Mouse (Mus musculus): ENCODE measurements at regions not wholly inside any gene's neighbourhood (a gene's known extent, or its start where the extent isn't known, plus 50 kb on each side); places are given as distances from the start of the nearest gene placed in this dataset.

DNA sequence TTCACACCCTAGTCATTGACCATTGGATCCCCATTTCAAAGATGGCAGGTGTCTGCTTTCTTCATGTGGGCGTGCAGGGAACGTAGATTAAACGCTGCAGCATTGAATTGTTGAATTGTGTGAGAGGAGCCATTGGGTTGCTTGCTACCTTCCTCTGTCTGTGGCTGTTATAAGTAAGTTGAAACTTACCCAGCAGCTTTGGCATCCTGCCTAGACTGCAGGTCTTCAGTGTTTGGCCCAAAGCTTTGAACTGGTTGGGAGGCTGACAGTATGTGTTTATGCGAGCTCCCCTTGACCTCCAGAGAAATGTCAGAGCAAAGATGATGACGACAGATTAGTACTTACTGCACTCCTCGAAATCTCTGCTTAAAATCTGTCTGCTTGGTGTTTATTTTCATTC, 473.8 kb downstream of the Irx1 start:
- Histone ChIP-seq H3K79me2 (replicated peaks; ENCODE audit: control insufficient read depth, insufficient read depth, low read length) (no peaks in the 10 kb centered on the region), H3K36me3 (ENCODE audit: control insufficient read depth, insufficient read depth, low read length) (no peaks in the 10 kb centered on the region), H3K4me3 (no peak overlapping the region), H3K4me1 (ENCODE audit: control insufficient read depth, insufficient read depth, low read length) (no peaks in the 10 kb centered on the region), H3K27ac (no peak overlapping the region), H3K9ac (ENCODE audit: low read depth, low read length) (no peak overlapping the region), H3K27me3 (ENCODE audit: control insufficient read depth, insufficient read depth, low read length) (no peaks in the 10 kb centered on the region)
- no peak for TF ChIP-seq EP300 (IDR thresholded peaks at IDR 0.05; ENCODE audit: insufficient read depth, low read depth, low read length)
- WGBS = 66% methylated on average over 6 of the region's 6 CpGs
- intact Hi-C loops (cut with DNase I) = no loop called here
- no peak for DNase-seq

- H3K4me3 ChIP-seq = no peak overlapping the region
- H3K79me2 ChIP-seq (replicated peaks; ENCODE audit: control insufficient read depth, insufficient read depth, low read length) = no peaks in the 10 kb centered on the region
- H3K27ac ChIP-seq = no peak overlapping the region
- H3K4me1 ChIP-seq (ENCODE audit: control insufficient read depth, insufficient read depth, low read length) = no peaks in the 10 kb centered on the region
- TF ChIP-seq EP300 (IDR thresholded peaks at IDR 0.05; ENCODE audit: insufficient read depth, low read depth, low read length) = no peak
- no peak for TF ChIP-seq POLR2A (IDR thresholded peaks at IDR 0.05; ENCODE audit: insufficient read depth, low read depth, low read length)
- TF ChIP-seq CTCF (IDR thresholded peaks at IDR 0.05) = no peak
- DNase-seq = no peak
- H3K36me3 ChIP-seq (ENCODE audit: control insufficient read depth, insufficient read depth, low read length) = no peaks in the 10 kb centered on the region
- intact Hi-C loops (cut with DNase I) = no loop called here
- H3K27me3 ChIP-seq (ENCODE audit: control insufficient read depth, insufficient read depth, low read length) = no peaks in the 10 kb centered on the region
- no peak overlapping the region for H3K9ac ChIP-seq (ENCODE audit: low read depth, low read length)
Observed at GRCm38 (mm10) chr13:71481205-71481604, 482.3 kb downstream of the Irx1 start.

GRCm38 (mm10) chr13:71461552-71461951, 502.0 kb downstream of the Irx1 start:
- H3K27me3 ChIP-seq (ENCODE audit: control insufficient read depth, insufficient read depth, low read length) = no peaks in the 10 kb centered on the region
- TF ChIP-seq EP300 (IDR thresholded peaks at IDR 0.05; ENCODE audit: insufficient read depth, low read depth, low read length) (no peak), POLR2A (IDR thresholded peaks at IDR 0.05; ENCODE audit: insufficient read depth, low read depth, low read length) (no peak), CTCF (IDR thresholded peaks at IDR 0.05) (no peak)
- no peaks in the 10 kb centered on the region for H3K36me3 ChIP-seq (ENCODE audit: control insufficient read depth, insufficient read depth, low read length)
- no peak for DNase-seq
- H3K79me2 ChIP-seq (replicated peaks; ENCODE audit: control insufficient read depth, insufficient read depth, low read length) = no peaks in the 10 kb centered on the region
- H3K4me3 ChIP-seq = no peak overlapping the region
- H3K9ac ChIP-seq (ENCODE audit: low read depth, low read length) = no peak overlapping the region
- H3K27ac ChIP-seq = no peak overlapping the region
- intact Hi-C loops (cut with DNase I) = no loop called here
- H3K4me1 ChIP-seq (ENCODE audit: control insufficient read depth, insufficient read depth, low read length) = no peaks in the 10 kb centered on the region
- 27% methylated on average over 3 of the region's 3 CpGs for WGBS

- no peak overlapping the region for H3K27ac ChIP-seq
- intact Hi-C loops (cut with DNase I) = no loop called here
Observed at GRCm38 (mm10) chr13:71460607-71461006, 502.9 kb downstream of the Irx1 start.

GRCm38 (mm10) chr13:71460097-71460496, 503.4 kb downstream of the Irx1 start:
- Histone ChIP-seq H3K27me3 (ENCODE audit: control insufficient read depth, insufficient read depth, low read length) (no peaks in the 10 kb centered on the region), H3K36me3 (ENCODE audit: control insufficient read depth, insufficient read depth, low read length) (no peaks in the 10 kb centered on the region), H3K27ac (no peak overlapping the region), H3K9ac (ENCODE audit: low read depth, low read length) (no peak overlapping the region), H3K4me3 (no peak overlapping the region), H3K79me2 (replicated peaks; ENCODE audit: control insufficient read depth, insufficient read depth, low read length) (no peaks in the 10 kb centered on the region), H3K4me1 (ENCODE audit: control insufficient read depth, insufficient read depth, low read length) (no peaks in the 10 kb centered on the region)
- no peak for DNase-seq
- 47% methylated on average over 9 of the region's 9 CpGs for WGBS
- intact Hi-C loops (cut with DNase I) = no loop called here
- TF ChIP-seq EP300 (IDR thresholded peaks at IDR 0.05; ENCODE audit: insufficient read depth, low read depth, low read length) (no peak), CTCF (IDR thresholded peaks at IDR 0.05) (no peak), POLR2A (IDR thresholded peaks at IDR 0.05; ENCODE audit: insufficient read depth, low read depth, low read length) (no peak)

More at GRCm38 (mm10) chr13:71460607-71461006, 502.9 kb downstream of the Irx1 start:
- no peaks in the 10 kb centered on the region for H3K79me2 ChIP-seq (replicated peaks; ENCODE audit: control insufficient read depth, insufficient read depth, low read length)
- WGBS = 82% methylated on average over 2 of the region's 2 CpGs
- H3K4me3 ChIP-seq = no peak overlapping the region
- TF ChIP-seq EP300 (IDR thresholded peaks at IDR 0.05; ENCODE audit: insufficient read depth, low read depth, low read length) = no peak
- DNase-seq = no peak
- no peaks in the 10 kb centered on the region for H3K4me1 ChIP-seq (ENCODE audit: control insufficient read depth, insufficient read depth, low read length)
- H3K9ac ChIP-seq (ENCODE audit: low read depth, low read length) = no peak overlapping the region
- H3K27me3 ChIP-seq (ENCODE audit: control insufficient read depth, insufficient read depth, low read length) = no peaks in the 10 kb centered on the region
- no peaks in the 10 kb centered on the region for H3K36me3 ChIP-seq (ENCODE audit: control insufficient read depth, insufficient read depth, low read length)

GRCm38 (mm10) chr13:71459022-71459536, 504.4 kb downstream of the Irx1 start:
- TF ChIP-seq CTCF (IDR thresholded peaks at IDR 0.05) (no peak), EP300 (IDR thresholded peaks at IDR 0.05; ENCODE audit: insufficient read depth, low read depth, low read length) (no peak), POLR2A (IDR thresholded peaks at IDR 0.05; ENCODE audit: insufficient read depth, low read depth, low read length) (no peak)
- intact Hi-C loops (cut with DNase I) = no loop called here
- Histone ChIP-seq H3K4me1 (ENCODE audit: control insufficient read depth, insufficient read depth, low read length) (no peaks in the 10 kb centered on the region), H3K4me3 (no peak overlapping the region), H3K27ac (no peak overlapping the region), H3K27me3 (ENCODE audit: control insufficient read depth, insufficient read depth, low read length) (no peaks in the 10 kb centered on the region), H3K9ac (ENCODE audit: low read depth, low read length) (no peak overlapping the region), H3K79me2 (replicated peaks; ENCODE audit: control insufficient read depth, insufficient read depth, low read length) (no peaks in the 10 kb centered on the region), H3K36me3 (ENCODE audit: control insufficient read depth, insufficient read depth, low read length) (no peaks in the 10 kb centered on the region)
- DNase-seq = no peak
- WGBS = 40% methylated on average over 11 of the region's 11 CpGs

Data from heart, adult 2 months (tissue).